Mouse (Mus musculus) neural tube, embryonic 15.5 days (tissue): ENCODE measurements around the gene Foxn4. TPM values are rescaled to one million over a fixed set of nuclear protein-coding genes. Genes with fewer than 3 reads are reported as not detected.

Experiments used
- ATAC-seq: fragments of 200-750 bp; cut with Nextera tagmentation; 2 replicates; pipeline ENCODE4 v1.8.0; 2017; ENCODE audit warnings: mild to moderate bottlenecking, moderate TSS enrichment, moderate library complexity; ENCODE audit not compliant: low FRiP score
- H3K27ac ChIP-seq: fragments of 300-500 bp; sonication (generic); replicated peaks from 2 replicates; pipeline ENCODE4 v1.5.1; 2015; ENCODE audit warnings: mild to moderate bottlenecking, inconsistent platforms
- H3K27me3 ChIP-seq: fragments of 300-500 bp; sonication (generic); replicated peaks from 2 replicates; pipeline ENCODE4 v1.6.1; 2015; ENCODE audit warnings: inconsistent platforms
- H3K36me3 ChIP-seq: fragments of 300-500 bp; sonication (generic); 2 replicates; pipeline ENCODE4 v1.6.1; 2015; ENCODE audit warnings: inconsistent platforms
- H3K4me1 ChIP-seq: fragments of 300-500 bp; sonication (generic); 2 replicates; pipeline ENCODE4 v1.6.1; 2015; ENCODE audit warnings: inconsistent platforms
- H3K4me2 ChIP-seq: fragments of 300-500 bp; sonication (generic); 2 replicates; pipeline ENCODE4 v1.6.1; 2015; ENCODE audit warnings: inconsistent platforms, mild to moderate bottlenecking, moderate library complexity
- H3K4me3 ChIP-seq: fragments of 300-500 bp; sonication (generic); replicated peaks from 2 replicates; pipeline ENCODE4 v1.5.1; 2015; ENCODE audit warnings: mild to moderate bottlenecking, inconsistent platforms
- H3K9ac ChIP-seq: fragments of 300-500 bp; sonication (generic); replicated peaks from 2 replicates; pipeline ENCODE4 v1.6.1; 2015; ENCODE audit warnings: mild to moderate bottlenecking, inconsistent platforms
- H3K9me3 ChIP-seq: fragments of 300-500 bp; sonication (generic); replicated peaks from 2 replicates; pipeline ENCODE4 v1.6.1; 2016; ENCODE audit warnings: inconsistent platforms
- WGBS: fragments of 180-500 bp; shearing (Covaris S2); methylation state at CpG from one replicate; pipeline ENCODE4 v1.1.7; 2015; ENCODE audit warnings: mixed read lengths; 5-methylcytosine and 5-hydroxymethylcytosine counted together
- polyA plus RNA-seq: library from polyadenylated mRNA; unstranded; fragments of >200 nt; fragmentation: Nextera tagmentation; extraction: Ambion mirVana; gene quantifications from 2 replicates; pipeline ENCODE4 v1.2.1, GENCODE M21; 2015

The Foxn4 gene
- polyA plus RNA-seq, 1 experiment from 2014 or later = not detected

- no peaks in the 10 kb centered on the region for H3K4me1 ChIP-seq
- H3K36me3 ChIP-seq = peaks cover 4% of the 10 kb centered on the region; the same call in 1 of the 2 replicates
- H3K9me3 ChIP-seq = peaks cover 14% of the 10 kb centered on the region
- no peaks in the 10 kb centered on the region for H3K27me3 ChIP-seq
- WGBS = 94% methylated on average over 7 of the region's 7 CpGs
- no peak overlapping the region for H3K9ac ChIP-seq
- no peak for ATAC-seq
- no peak overlapping the region for H3K4me2 ChIP-seq
- H3K4me3 ChIP-seq = no peak overlapping the region
- no peak overlapping the region for H3K27ac ChIP-seq
Measured at GRCm38 (mm10) chr5:114226051-114226450, 47.6 kb downstream of the Foxn4 start.

GRCm38 (mm10) chr5:114218771-114219170 is 54.8 kb downstream of the Foxn4 start:
- H3K27ac ChIP-seq = no peak overlapping the region

GRCm38 (mm10) chr5:114213183-114213582 is 60.4 kb downstream of the Foxn4 start:
- 76% methylated on average over 10 of the region's 10 CpGs for WGBS
- H3K9me3 ChIP-seq = no peaks in the 10 kb centered on the region
- H3K4me1 ChIP-seq = no peaks in the 10 kb centered on the region
- no peaks in the 10 kb centered on the region for H3K36me3 ChIP-seq
- no peak overlapping the region for H3K4me2 ChIP-seq
- H3K27me3 ChIP-seq = no peaks in the 10 kb centered on the region
- H3K27ac ChIP-seq = no peak overlapping the region
- H3K9ac ChIP-seq = no peak overlapping the region
- H3K4me3 ChIP-seq = no peak overlapping the region
- no peak for ATAC-seq

More at GRCm38 (mm10) chr5:114218771-114219170, 54.8 kb downstream of the Foxn4 start:
- Histone ChIP-seq H3K9ac (no peak overlapping the region), H3K4me3 (no peak overlapping the region), H3K27me3 (no peaks in the 10 kb centered on the region), H3K4me1 (no peaks in the 10 kb centered on the region), H3K4me2 (no peak overlapping the region), H3K36me3 (no peaks in the 10 kb centered on the region), H3K9me3 (no peaks in the 10 kb centered on the region)
- ATAC-seq = no peak
- WGBS = 88% methylated on average over 14 of the region's 14 CpGs

- Histone ChIP-seq H3K9ac (no peak overlapping the region), H3K27ac (no peak overlapping the region)
- WGBS = 88% methylated on average over 2 of the region's 2 CpGs
Measured at GRCm38 (mm10) chr5:114206158-114206557, 67.4 kb downstream of the Foxn4 start.

More at GRCm38 (mm10) chr5:114206158-114206557, 67.4 kb downstream of the Foxn4 start:
- H3K4me1 ChIP-seq = no peaks in the 10 kb centered on the region
- no peak overlapping the region for H3K4me2 ChIP-seq
- no peaks in the 10 kb centered on the region for H3K36me3 ChIP-seq
- H3K4me3 ChIP-seq = no peak overlapping the region
- H3K27me3 ChIP-seq = no peaks in the 10 kb centered on the region
- no peaks in the 10 kb centered on the region for H3K9me3 ChIP-seq
- ATAC-seq = no peak

Other genes with a start within 250 kb of the Foxn4 start
- 17.9 and 18.9 TPM in 2 replicates for gene Usp30, start 208.3 kb downstream of the Foxn4 start, polyA plus RNA-seq
- 76.6 and 90.0 TPM in 2 replicates for gene Svop, start 182.2 kb downstream of the Foxn4 start, polyA plus RNA-seq
- gene Alkbh2, start 145.6 kb downstream of the Foxn4 start, polyA plus RNA-seq = 6.2 and 7.8 TPM in 2 replicates
- 9.2 and 20.7 TPM in 2 replicates for gene Ung, start 143.4 kb downstream of the Foxn4 start, polyA plus RNA-seq
- 4.7 and 5.0 TPM in 2 replicates for gene Acacb, start 127.3 kb downstream of the Foxn4 start, polyA plus RNA-seq
- 0.56 and 0.64 TPM in 2 replicates for gene Myo1h, start 15.4 kb upstream of the Foxn4 start, polyA plus RNA-seq
- 50.5 and 63.8 TPM in 2 replicates for gene Kctd10, start 106.7 kb upstream of the Foxn4 start, polyA plus RNA-seq
- gene Ube3b, start 106.8 kb upstream of the Foxn4 start, polyA plus RNA-seq = 35.5 and 39.5 TPM in 2 replicates
- gene Mmab, start 170.3 kb upstream of the Foxn4 start, polyA plus RNA-seq = 36.1 and 37.4 TPM in 2 replicates
- gene Mvk, start 170.5 kb upstream of the Foxn4 start, polyA plus RNA-seq = 70.2 and 78.1 TPM in 2 replicates